Mouse (Mus musculus) cerebellum, adult 8-10 months (tissue): ENCODE results near the gene 4930556J24Rik.
"Not testable (repeated sequence)": the region's sequence is repeated elsewhere in the genome, so short reads cannot be mapped to it uniquely, and the experiment has no call there.

Experiments used
- DNase-seq: peaks from one replicate; pipeline ENCODE4 v3.0.0; 2022

The 4930556J24Rik gene

GRCm38 (mm10) chr11:3920476-3920875 lies 56.1 kb downstream of the 4930556J24Rik start:
- no peak for DNase-seq

GRCm38 (mm10) chr11:3918738-3919137 lies 57.8 kb downstream of the 4930556J24Rik start:
- DNase-seq: no peak

GRCm38 (mm10) chr11:3914109-3914840 lies 62.3 kb downstream of the 4930556J24Rik start, which contains the start of gene Slc35e4:
Slc35e4 (minus strand) TSS chr11:3914664.
- peak; percentile 91 for DNase-seq

- peak; percentile 92 for DNase-seq
Measured at GRCm38 (mm10) chr11:3913316-3914108, 63.1 kb downstream of the 4930556J24Rik start.

- DNase-seq: no peak
Measured at GRCm38 (mm10) chr11:3912875-3913271, 63.7 kb downstream of the 4930556J24Rik start.

- DNase-seq: peak; percentile 39
Measured at GRCm38 (mm10) chr11:3912100-3912874, 64.3 kb downstream of the 4930556J24Rik start.

- not testable (repeated sequence) for DNase-seq
Measured at GRCm38 (mm10) chr11:3911440-3911839, 65.1 kb downstream of the 4930556J24Rik start.

GRCm38 (mm10) chr11:3910513-3911310 lies 65.9 kb downstream of the 4930556J24Rik start:
- DNase-seq: no peak

- no peak for DNase-seq
Measured at GRCm38 (mm10) chr11:3909236-3909635, 67.3 kb downstream of the 4930556J24Rik start.

- no peak for DNase-seq
Measured at GRCm38 (mm10) chr11:3905446-3905845, 71.1 kb downstream of the 4930556J24Rik start.

- DNase-seq: no peak
Measured at GRCm38 (mm10) chr11:3904673-3905072, 71.9 kb downstream of the 4930556J24Rik start.

- no peak for DNase-seq
Measured at GRCm38 (mm10) chr11:3903046-3903445, 73.5 kb downstream of the 4930556J24Rik start.

- DNase-seq: no peak
Measured at GRCm38 (mm10) chr11:3902516-3902915, 74.1 kb downstream of the 4930556J24Rik start.

GRCm38 (mm10) chr11:3900296-3900695 lies 76.3 kb downstream of the 4930556J24Rik start:
- DNase-seq: no peak

- DNase-seq: no peak
Measured at GRCm38 (mm10) chr11:3895933-3896332, 80.6 kb downstream of the 4930556J24Rik start.

GRCm38 (mm10) chr11:3895458-3895857 lies 81.1 kb downstream of the 4930556J24Rik start:
- no peak for DNase-seq

GRCm38 (mm10) chr11:3894406-3895281 lies 81.9 kb downstream of the 4930556J24Rik start, which contains the start of the genes 4921536K21Rik and Dusp18:
4921536K21Rik (minus strand) TSS chr11:3895098.
Dusp18 (plus strand) TSS chr11:3895240.
- DNase-seq: peak; percentile 54

GRCm38 (mm10) chr11:3893970-3894369 lies 82.6 kb downstream of the 4930556J24Rik start:
- no peak for DNase-seq
